Mouse (Mus musculus) intestine, postnatal 0 days (tissue): ENCODE results near the gene Cenpo. TPM values are rescaled to one million over a fixed set of nuclear protein-coding genes. Genes with fewer than 3 reads are reported as not detected.

Experiments
- ATAC-seq: fragments of 200-750 bp; cut with Nextera tagmentation; 2 replicates; pipeline ENCODE4 v1.8.0; 2017; ENCODE audit warnings: mild to moderate bottlenecking, moderate TSS enrichment, moderate library complexity
- H3K27ac ChIP-seq: fragments of 300-500 bp; sonication (generic); 2 replicates; pipeline ENCODE4 v1.5.1; 2014; ENCODE audit warnings: mild to moderate bottlenecking, low read depth, low read length, moderate library complexity
- H3K27me3 ChIP-seq: fragments of 300-500 bp; sonication (generic); replicated peaks from 2 replicates; pipeline ENCODE4 v1.6.1; 2014; ENCODE audit warnings: low read length, mixed read lengths; ENCODE audit not compliant: control insufficient read depth, insufficient read depth
- H3K36me3 ChIP-seq: fragments of 300-500 bp; sonication (generic); 2 replicates; pipeline ENCODE4 v1.6.1; 2014; ENCODE audit warnings: mild to moderate bottlenecking, moderate library complexity; ENCODE audit not compliant: control insufficient read depth, insufficient read depth
- H3K4me1 ChIP-seq: fragments of 300-500 bp; sonication (generic); replicated peaks from 2 replicates; pipeline ENCODE4 v1.6.1; 2014; ENCODE audit warnings: antibody characterized with exemption, low read length, mixed read lengths; ENCODE audit not compliant: control insufficient read depth, insufficient read depth
- H3K4me2 ChIP-seq: fragments of 300-500 bp; sonication (generic); replicated peaks from 2 replicates; pipeline ENCODE4 v1.6.1; 2014; ENCODE audit warnings: low read depth, mild to moderate bottlenecking, moderate library complexity
- H3K4me3 ChIP-seq: fragments of 300-500 bp; sonication (generic); 2 replicates; pipeline ENCODE4 v1.5.1; 2014; ENCODE audit warnings: low read depth, low read length
- H3K9ac ChIP-seq: fragments of 300-500 bp; sonication (generic); 2 replicates; pipeline ENCODE4 v1.6.1; 2014; ENCODE audit warnings: mild to moderate bottlenecking, low read depth, low read length
- H3K9me3 ChIP-seq: fragments of 300-500 bp; sonication (generic); 2 replicates; pipeline ENCODE4 v1.6.1; 2016; ENCODE audit warnings: mixed run types; ENCODE audit not compliant: control insufficient read depth
- CTCF ChIP-seq: sonication (generic); IDR thresholded peaks from 2 replicates; pipeline ENCODE4 v1.5.1; 2016; ENCODE audit warnings: low read depth, mild to moderate bottlenecking, control low read depth, antibody characterized with exemption, moderate library complexity
- WGBS: fragments of 180-500 bp; shearing (Covaris S2); extraction: QIAGEN DNeasy Blood & Tissue Kit; methylation state at CpG from one replicate; pipeline ENCODE4 v1.1.7; 2014; 5-methylcytosine and 5-hydroxymethylcytosine counted together
- polyA plus RNA-seq: library from polyadenylated mRNA; unstranded; fragments of >200 nt; fragmentation: Nextera tagmentation; extraction: Ambion mirVana; gene quantifications from 2 replicates; pipeline ENCODE4 v1.2.1, GENCODE M21; 2015

The Cenpo gene
- polyA plus RNA-seq, 1 experiment from 2014 or later: 5.2 TPM

GRCm38 (mm10) chr12:4193025-4193740, 40.9 kb downstream of the Cenpo start:
- peak; percentile 20; the same call in 1 of the 2 replicates for TF ChIP-seq CTCF
- no peak overlapping the region for H3K9ac ChIP-seq
- WGBS: 57% methylated on average over 10 of the region's 10 CpGs
- no peak for ATAC-seq
- H3K36me3 ChIP-seq: peaks cover 5% of the 10 kb centered on the region; the same call in 1 of the 2 replicates
- H3K9me3 ChIP-seq: no peaks in the 10 kb centered on the region
- H3K4me1 ChIP-seq: peaks cover 7% of the 10 kb centered on the region; the same call in 1 of the 2 replicates
- no peak overlapping the region for H3K4me3 ChIP-seq
- H3K4me2 ChIP-seq: no peak overlapping the region
- no peaks in the 10 kb centered on the region for H3K27me3 ChIP-seq
- no peak overlapping the region for H3K27ac ChIP-seq

GRCm38 (mm10) chr12:4192514-4192913, 41.6 kb downstream of the Cenpo start:
- TF ChIP-seq CTCF: peak; percentile 15; the same call in 1 of the 2 replicates
- ATAC-seq: no peak
- no peaks in the 10 kb centered on the region for H3K27me3 ChIP-seq
- H3K27ac ChIP-seq: no peak overlapping the region
- 65% methylated on average over 6 of the region's 6 CpGs for WGBS
- H3K4me1 ChIP-seq: peaks cover 9% of the 10 kb centered on the region; the same call in 1 of the 2 replicates
- H3K9me3 ChIP-seq: no peaks in the 10 kb centered on the region
- H3K4me2 ChIP-seq: no peak overlapping the region
- H3K36me3 ChIP-seq: peaks cover 5% of the 10 kb centered on the region; the same call in 1 of the 2 replicates
- H3K9ac ChIP-seq: no peak overlapping the region
- H3K4me3 ChIP-seq: no peak overlapping the region

GRCm38 (mm10) chr12:4189060-4189447, 45.0 kb downstream of the Cenpo start:
- Histone ChIP-seq H3K4me1 (peaks cover 9% of the 10 kb centered on the region; the same call in 1 of the 2 replicates), H3K27ac (no peak overlapping the region), H3K9ac (no peak overlapping the region), H3K36me3 (no peaks in the 10 kb centered on the region; the same call in 1 of the 2 replicates), H3K4me3 (no peak overlapping the region), H3K9me3 (no peaks in the 10 kb centered on the region), H3K4me2 (no peak overlapping the region), H3K27me3 (no peaks in the 10 kb centered on the region)
- peak; percentile 72 for TF ChIP-seq CTCF
- 36% methylated on average over 5 of the region's 5 CpGs for WGBS
- peak; percentile 34 for ATAC-seq

GRCm38 (mm10) chr12:4188171-4189059, 45.7 kb downstream of the Cenpo start:
- no peak overlapping the region for H3K9ac ChIP-seq
- H3K27me3 ChIP-seq: no peaks in the 10 kb centered on the region
- no peaks in the 10 kb centered on the region for H3K9me3 ChIP-seq
- H3K4me2 ChIP-seq: no peak overlapping the region
- H3K4me3 ChIP-seq: no peak overlapping the region
- 26% methylated on average over 14 of the region's 14 CpGs for WGBS
- H3K36me3 ChIP-seq: no peaks in the 10 kb centered on the region
- ATAC-seq: peak; percentile 73
- 0 out of 2 replicates have a peak overlapping the region, but pooled peaks have one; percentile 28 for H3K27ac ChIP-seq
- no peak for TF ChIP-seq CTCF
- H3K4me1 ChIP-seq: peaks cover 9% of the 10 kb centered on the region; the same call in 1 of the 2 replicates

GRCm38 (mm10) chr12:4184648-4185047, 49.4 kb downstream of the Cenpo start:
- no peak for ATAC-seq
- no peak overlapping the region for H3K27ac ChIP-seq
- no peak for TF ChIP-seq CTCF
- peaks cover 9% of the 10 kb centered on the region; the same call in 1 of the 2 replicates for H3K4me1 ChIP-seq
- H3K9me3 ChIP-seq: no peaks in the 10 kb centered on the region
- no peak overlapping the region for H3K9ac ChIP-seq
- WGBS: 38% methylated on average over 2 of the region's 2 CpGs
- H3K36me3 ChIP-seq: no peaks in the 10 kb centered on the region
- no peak overlapping the region for H3K4me3 ChIP-seq
- no peak overlapping the region for H3K4me2 ChIP-seq
- H3K27me3 ChIP-seq: no peaks in the 10 kb centered on the region

GRCm38 (mm10) chr12:4180507-4180906, 53.6 kb downstream of the Cenpo start:
- Histone ChIP-seq H3K9ac (no peak overlapping the region), H3K36me3 (no peaks in the 10 kb centered on the region; the same call in 1 of the 2 replicates), H3K27me3 (no peaks in the 10 kb centered on the region), H3K4me2 (no peak overlapping the region), H3K27ac (no peak overlapping the region), H3K4me1 (no peaks in the 10 kb centered on the region), H3K9me3 (no peaks in the 10 kb centered on the region), H3K4me3 (no peak overlapping the region)
- 63% methylated on average over 3 of the region's 3 CpGs for WGBS
- ATAC-seq: no peak
- no peak for TF ChIP-seq CTCF
